ENCODE assay signal across 25 mouse cellular contexts in the genomic region with DNA sequence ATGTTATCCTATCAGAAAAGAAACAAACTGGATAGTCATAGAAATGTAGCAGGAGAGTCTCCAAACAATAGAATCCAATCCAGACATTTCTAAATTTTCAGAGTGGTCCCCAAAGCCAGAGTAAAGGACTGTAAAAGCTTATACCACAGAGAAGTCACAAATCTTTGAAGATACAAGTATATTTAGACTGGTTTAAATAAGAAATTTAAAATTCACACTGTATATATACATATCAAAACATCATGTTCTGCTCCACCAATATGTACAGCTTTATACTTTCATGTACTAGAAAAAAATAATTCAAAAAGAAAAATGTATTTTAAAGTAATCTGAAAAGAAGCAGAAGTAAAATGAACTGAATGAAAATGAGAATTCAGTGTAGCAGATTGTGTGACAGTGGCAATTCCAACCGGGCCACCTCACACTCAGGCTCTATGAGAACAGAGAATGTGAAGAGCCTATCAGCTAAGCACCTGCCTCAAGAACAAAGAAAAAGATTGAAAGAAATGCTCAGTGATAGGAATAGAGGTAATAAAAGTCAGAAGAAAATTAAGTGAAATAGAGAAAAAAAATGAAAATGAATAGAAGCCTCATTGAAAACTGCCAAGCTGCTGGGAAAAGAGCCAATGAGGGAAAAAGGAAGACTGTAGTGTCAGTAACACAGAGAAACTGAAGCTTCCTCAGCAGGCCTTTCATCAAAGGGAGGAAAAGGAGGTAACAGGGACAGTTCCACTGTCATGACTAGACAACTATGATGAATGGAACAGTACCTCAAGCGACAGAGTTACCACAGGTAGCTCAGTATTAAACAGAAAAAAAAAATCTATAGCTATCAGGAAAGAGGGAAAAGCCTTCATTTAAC.
"Had no signal": no experiment of that assay in that cellular context is flagged by ENCODE, and none has a peak within 500 bp of the region (broad histone marks: within the 10 kb centered on the region; RNA-seq: fewer than 3 reads in every experiment).

No protein-coding gene starts in this region.

- H3K4me2 ChIP-seq: limb, embryonic 13.5 days; lung, embryonic 14.5 days; midbrain, embryonic 13.5 days; neural tube, embryonic 13.5 days had no signal

- H3K9me3 ChIP-seq: limb, embryonic 10.5 days; limb, embryonic 13.5 days; midbrain, embryonic 10.5 days; midbrain, embryonic 13.5 days; neural tube, embryonic 13.5 days had no signal

- H3K4me1 ChIP-seq: limb, embryonic 10.5 days; limb, embryonic 13.5 days; megakaryocyte, embryonic 14.5 days; midbrain, embryonic 10.5 days; midbrain, embryonic 13.5 days; neural tube, embryonic 13.5 days had no signal

- H3K27ac ChIP-seq: kidney, postnatal 0 days; layer of hippocampus, adult 2 months; limb, embryonic 10.5 days; limb, embryonic 13.5 days; liver, embryonic 14.5 days; macrophage; midbrain, embryonic 10.5 days; midbrain, embryonic 13.5 days; neural tube, embryonic 13.5 days; stomach, postnatal 0 days had no signal

- H3K36me3 ChIP-seq: limb, embryonic 10.5 days; limb, embryonic 13.5 days; midbrain, embryonic 10.5 days; midbrain, embryonic 13.5 days; neural tube, embryonic 13.5 days had no signal

- ATAC-seq: liver, postnatal 0 days; lung, postnatal 0 days; midbrain, embryonic 13.5 days; midbrain, embryonic 16.5 days had no signal

- DNase-seq: kidney, postnatal 25 days; layer of hippocampus, adult 9-11 months; liver; liver, postnatal 0 days; lung, embryonic 14.5 days; retina, postnatal 1 day; right cerebral cortex, postnatal 14 days; right cerebral cortex, postnatal 4 days; thymus, adult 2 months; thymus, postnatal 14 days; thymus, postnatal 4 days had no signal

- H3K9ac ChIP-seq: limb, embryonic 13.5 days; liver, embryonic 14.5 days; liver, postnatal 0 days; lung, embryonic 14.5 days; midbrain, embryonic 13.5 days; neural tube, embryonic 13.5 days had no signal

- H3K27me3 ChIP-seq: limb, embryonic 13.5 days; megakaryocyte, embryonic 14.5 days; midbrain, embryonic 13.5 days; neural tube, embryonic 13.5 days had no signal

- H3K4me3 ChIP-seq: layer of hippocampus, adult 2 months; limb, embryonic 10.5 days; limb, embryonic 13.5 days; megakaryocyte, embryonic 14.5 days; midbrain, embryonic 10.5 days; midbrain, embryonic 13.5 days; myocyte; neural tube, embryonic 13.5 days had no signal
